Mouse (Mus musculus) testis, adult 2 months (tissue): ENCODE results near the gene B430306N03Rik.

Source experiments
- CTCF ChIP-seq: fragments of 200-500 bp; IDR thresholded peaks from 2 replicates; pipeline ENCODE4 v1.5.1; 2012; ENCODE audit warnings: low read depth, mild to moderate bottlenecking, inconsistent platforms, low read length, moderate library complexity; ENCODE audit not compliant: control insufficient read depth, insufficient read depth, insufficient replicate concordance
- POLR2A ChIP-seq: fragments of 200-500 bp; IDR thresholded peaks from 2 replicates; pipeline ENCODE4 v1.6.1; 2012; ENCODE audit warnings: low read depth, mild to moderate bottlenecking, inconsistent platforms, low read length, moderate library complexity; ENCODE audit not compliant: control insufficient read depth

DNA sequence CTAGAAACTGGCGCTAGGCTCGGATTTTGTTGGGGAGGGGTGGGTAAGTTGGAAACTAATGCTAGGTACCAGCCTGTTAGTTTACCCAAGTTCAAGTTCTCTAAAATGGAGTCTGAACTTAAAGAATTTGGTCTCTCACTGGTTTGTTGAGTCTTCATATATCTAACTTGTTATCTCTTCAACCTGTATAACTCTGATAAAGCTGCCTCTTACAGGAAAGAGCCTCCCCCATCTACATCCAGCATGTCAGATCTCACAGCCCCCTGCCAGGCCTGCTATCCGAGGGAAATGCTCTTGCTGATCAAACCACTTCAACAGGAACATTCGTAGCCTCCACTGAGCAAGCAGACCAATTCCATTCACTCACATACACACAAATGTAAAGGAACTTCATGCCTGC, 36.9 kb upstream of the B430306N03Rik start:
- TF ChIP-seq CTCF (no peak), POLR2A (no peak)
